Mouse (Mus musculus) gonadal fat pad, adult 2 months (tissue): ENCODE measurements around the gene Ccdc57. TPM values are rescaled to one million over a fixed set of nuclear protein-coding genes. Genes with fewer than 3 reads are reported as not detected.

ENCODE experiments used
- DNase-seq: peaks from one replicate; pipeline ENCODE4 v3.0.0-alpha.2; 2012; ENCODE audit warnings: low read depth
- polyA plus RNA-seq: library from polyadenylated mRNA; depleted of rRNA; stranded (reverse); fragments of >200 nt; gene quantifications from 2 replicates; pipeline ENCODE4 v1.2.3, GENCODE M21; 2012; rRNA removed

Ccdc57 gene
- polyA plus RNA-seq, result 5.6 and 5.8 TPM in 2 replicates

DNA sequence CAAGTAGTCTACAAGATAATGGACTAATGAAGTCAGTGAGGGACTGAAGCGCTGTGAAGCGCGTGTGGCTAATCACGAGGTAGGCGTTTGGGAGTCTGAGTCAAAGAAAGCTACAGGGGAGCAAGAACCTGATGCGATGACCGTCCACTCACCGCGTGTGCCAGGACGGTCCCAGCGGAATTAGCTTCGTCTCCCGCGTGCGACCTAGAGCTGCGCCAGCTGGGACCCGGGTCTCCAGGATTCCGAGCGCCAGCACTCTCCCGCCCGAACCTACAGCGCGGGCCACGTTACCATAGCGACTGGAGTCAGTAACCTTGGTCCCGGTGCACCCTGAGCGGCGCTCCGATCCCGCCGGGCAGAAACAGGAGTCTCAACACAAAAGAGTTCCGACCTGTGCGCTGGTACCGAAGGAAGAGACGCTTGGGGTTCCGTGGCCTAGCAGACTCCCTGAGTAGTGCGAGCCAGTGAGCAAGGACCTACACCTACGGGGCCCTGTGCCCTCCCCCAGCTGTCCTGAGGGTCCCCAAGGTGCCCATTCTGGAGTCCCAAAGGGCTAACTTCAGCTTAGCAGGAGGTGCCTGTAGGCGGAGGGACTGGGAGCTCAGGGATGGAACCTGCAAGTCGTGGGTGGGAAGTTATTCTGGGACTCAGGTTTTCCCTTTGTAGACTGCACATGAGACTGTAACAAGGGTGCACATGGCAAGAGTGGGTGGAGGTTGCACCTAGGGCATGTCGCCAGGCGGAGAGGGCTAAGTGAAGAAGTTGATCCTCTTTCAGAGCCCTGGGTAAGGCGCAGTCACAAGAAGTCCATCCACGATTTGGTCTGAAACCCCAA lies at the start of gene Ccdc57:
Gene Ccdc57, minus strand, starts transcription at position 309 of the 835 bp plus-strand sequence.
- peak; percentile 58 for DNase-seq

DNA sequence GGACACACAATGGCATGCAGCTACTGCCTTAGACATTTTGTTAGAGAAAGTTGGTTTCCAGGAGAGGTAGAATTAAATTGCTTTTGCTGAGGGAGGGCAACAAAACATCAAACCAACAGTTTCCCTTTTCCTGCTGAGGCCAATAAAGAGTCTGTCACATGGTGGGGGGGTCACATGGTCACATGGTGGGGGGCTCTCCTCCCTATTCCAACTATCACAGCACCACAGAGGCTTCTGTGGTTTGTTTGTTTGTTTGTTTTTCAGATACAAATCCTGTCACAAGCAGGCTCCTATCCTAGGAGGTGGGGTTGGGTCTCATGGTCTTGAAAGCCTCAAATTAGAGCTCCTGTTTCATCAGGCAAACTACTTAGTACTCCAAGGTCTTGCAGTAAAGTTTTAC lies 49.8 kb upstream of the Ccdc57 start:
- DNase-seq, result no peak

DNA sequence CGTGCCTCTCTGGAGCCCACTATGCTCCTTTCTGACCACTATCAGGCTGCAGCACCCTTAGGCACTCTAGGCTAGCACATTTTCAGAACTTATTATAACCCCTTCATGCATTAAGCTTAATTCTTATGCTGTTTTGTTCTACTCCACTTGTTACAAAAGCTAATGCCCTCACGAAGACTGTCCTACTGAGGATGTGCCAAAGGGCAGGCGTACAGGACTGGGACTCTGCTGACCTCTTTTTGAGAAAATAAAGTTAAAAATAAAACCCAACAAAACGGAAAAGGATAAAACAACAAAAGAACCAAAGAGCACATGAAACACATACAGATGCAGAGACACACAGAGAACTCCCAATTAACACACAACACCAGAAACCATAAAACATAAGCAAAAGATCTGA lies 49.0 kb upstream of the Ccdc57 start:
- no peak for DNase-seq

DNA sequence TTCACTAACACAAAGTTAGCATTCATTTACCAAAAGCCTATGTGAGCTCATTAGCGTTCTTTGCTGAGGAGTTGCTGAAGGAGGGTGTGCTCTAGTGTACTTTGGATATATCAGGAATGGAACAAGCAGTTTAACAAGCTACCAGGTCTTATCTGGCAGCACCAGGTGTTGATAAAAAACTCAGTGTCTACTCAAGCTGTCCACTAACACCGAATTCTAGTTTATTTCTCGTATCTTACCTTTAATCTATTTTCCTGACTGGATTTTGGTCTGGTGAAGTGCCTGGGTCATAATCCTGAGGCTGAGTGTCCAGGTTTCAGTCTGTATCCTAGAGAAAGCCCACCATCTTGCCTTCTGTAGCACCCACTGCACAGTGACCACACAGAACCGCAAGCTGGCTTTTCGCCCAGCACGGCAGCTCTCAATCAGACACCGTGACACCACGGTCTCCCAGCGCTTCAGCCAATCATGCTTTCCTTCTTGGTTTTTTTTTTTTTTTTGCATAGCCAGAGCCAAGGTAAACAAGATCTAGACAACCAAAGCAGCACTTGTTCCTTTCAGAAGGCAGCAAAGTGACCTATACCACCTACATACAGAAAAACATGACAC lies 47.9 kb upstream of the Ccdc57 start:
- no peak for DNase-seq

DNA sequence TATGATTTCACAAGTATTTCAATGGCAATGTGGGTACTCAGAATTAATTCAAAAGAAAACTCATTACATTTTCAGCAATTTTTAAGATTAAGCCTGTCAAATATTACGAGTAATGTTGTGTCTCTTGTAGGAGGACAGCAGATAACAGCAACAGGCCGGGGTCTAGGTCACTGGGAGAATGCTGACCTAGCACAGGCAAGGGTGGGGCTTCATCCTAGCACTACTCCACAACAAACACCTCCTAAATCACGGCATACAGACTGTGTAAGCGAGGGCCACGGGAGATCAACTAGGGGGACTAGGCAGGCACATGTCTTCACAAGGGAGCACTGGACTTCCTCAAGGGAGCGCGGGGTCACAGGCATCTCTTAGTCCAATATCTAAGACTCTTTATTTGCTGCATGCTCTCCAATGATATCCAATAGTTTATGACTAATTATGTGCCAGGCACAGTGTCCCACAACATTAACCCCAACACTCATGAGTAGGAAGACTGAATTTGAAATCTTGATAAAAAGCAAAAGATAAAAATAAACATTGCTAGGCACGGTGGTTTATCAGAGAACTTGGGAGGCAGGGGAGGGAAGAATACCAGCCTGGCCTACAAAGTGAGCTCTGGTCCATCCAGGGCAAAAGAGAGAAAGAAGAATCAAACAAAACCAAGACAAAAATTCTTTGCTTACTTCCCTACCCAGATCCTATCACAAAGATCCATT lies 47.2 kb upstream of the Ccdc57 start:
- no peak for DNase-seq

DNA sequence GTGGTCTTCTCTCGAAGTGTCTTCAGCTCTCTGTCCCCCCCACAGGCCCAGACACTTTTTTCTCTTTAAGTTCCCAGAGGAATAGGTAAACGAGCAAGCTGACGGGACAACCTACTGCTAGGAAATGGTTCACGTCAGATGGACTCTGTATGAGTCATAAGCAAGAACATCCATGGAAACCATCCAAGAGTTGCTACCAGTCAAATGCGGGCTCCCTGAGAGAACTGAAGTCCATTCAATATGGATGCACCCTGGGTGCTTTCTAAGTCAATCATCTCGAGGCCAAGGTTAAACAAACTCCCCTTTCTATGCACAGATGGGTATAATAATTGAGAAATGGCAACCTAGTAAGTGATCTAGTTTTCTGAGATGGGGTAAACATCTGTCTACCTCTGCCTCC lies 40.6 kb upstream of the Ccdc57 start:
- DNase-seq, result no peak

DNA sequence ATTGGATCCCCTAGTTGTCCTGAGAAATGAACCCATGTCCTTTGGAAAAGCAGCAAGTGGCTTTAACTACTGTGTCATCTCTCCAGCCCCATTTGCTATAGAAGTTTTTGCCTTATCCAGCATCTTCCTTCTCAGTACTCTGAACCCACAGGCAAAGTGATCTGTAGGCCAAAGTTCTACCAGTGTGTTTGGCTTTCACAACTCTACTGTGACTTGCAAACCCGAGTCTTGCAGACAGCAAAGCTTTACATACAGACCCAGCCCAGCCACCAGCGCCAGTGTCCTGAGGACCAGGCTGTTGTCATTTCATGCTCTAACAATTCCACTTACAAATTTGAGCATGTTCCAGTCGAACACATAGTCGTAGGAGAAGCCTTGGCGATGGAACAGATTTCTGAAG lies 38.6 kb upstream of the Ccdc57 start:
- DNase-seq, result no peak

DNA sequence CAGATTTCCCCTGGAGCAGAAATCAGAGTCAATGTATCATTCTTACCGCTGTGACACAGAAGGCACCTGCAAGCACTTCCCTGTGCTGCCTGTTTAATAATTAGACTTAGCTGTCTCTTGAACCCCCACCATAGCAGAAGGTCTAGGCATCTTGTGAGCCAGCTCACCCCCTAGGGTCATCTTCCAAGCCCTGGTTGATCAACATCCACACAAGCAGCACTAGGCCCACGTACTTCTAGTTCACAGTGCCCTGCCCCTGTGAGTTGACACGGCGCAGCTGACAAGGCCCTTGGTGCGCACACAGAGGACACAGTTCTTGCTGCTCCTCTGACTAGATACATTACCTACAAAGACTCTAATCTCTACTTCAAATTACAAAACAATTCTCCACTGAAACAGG lies 37.1 kb upstream of the Ccdc57 start:
- no peak for DNase-seq

DNA sequence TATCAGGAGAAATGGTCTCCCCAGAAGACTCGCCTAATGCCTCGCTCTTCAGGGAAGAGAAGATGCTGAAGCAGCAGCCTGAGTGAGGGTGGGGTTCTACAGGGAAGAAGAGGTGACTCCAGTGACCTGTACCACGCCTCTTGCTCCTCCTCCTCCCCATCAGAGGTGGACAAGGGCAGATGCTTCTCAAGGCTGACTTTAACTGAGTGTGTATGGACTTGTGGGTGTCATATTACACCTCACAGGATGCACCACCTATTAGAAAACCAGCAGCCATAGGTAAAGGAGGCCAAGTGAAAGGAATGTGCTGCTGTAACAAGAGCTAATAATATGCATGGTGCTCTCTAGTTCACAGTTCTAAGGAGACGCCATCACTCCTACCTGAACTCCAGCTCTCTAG lies 32.9 kb upstream of the Ccdc57 start:
- DNase-seq, result no peak

DNA sequence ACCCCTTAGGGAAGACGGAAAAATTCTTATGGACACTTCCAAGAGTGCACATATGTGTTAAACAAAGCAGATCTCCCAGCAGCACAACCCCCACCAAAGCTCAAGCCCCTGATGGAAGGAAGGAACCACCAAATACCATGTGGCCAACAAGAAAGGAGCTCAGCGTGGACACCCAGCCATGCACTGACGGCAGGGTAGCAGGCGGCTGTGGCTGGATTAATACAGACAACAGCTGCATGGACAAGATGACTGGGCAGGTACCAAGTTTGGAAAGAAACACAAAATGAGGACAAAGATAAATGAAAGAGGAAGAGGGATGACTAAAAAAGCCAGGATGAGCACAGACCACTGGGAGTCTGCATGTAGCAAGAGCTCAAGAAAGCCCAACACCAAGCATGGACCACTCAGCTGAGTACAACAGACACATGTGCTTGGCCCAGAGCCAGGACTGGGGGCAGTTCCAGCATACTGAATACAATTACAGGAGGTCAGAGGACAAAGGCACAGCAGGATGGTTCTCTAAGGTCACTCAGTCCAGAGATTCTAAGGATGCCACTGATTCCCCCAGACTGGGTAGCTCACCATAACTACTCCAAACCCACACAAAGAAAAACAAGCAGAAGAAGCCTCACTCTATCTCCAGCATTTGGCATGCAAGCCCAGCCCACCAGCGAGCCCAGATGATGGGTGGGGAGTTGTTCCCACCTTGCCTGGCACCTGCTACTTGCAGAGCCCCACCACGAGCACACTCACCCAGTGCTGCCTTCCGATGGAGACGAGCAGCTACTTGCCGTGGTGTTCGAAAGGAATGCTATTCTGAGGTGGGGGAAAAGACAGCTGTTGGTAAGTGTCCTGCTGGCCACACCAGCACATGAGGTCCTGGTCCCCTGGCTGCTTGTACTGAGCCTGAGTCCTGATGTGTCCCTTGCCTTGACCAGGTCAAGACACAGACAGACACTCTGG lies 31.8 kb upstream of the Ccdc57 start:
- DNase-seq, result no peak

DNA sequence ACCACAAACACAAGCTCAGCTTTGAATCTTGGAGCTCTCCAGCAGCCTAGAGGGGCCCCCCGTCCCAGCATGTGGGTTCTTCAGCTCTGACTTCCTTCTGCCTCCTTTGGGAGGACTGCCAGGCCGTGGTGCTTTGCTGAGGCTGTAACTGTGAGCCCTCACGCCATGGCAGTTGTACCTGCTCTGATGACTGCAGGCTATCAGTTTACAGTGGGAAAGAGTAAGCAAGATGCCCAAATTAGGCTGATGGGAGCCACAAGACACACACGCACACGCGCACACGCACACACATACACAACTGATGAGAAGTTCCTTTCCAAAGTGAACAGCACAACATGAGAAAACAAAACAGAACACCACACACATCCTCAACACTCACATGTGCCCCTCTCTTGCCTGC lies 30.2 kb upstream of the Ccdc57 start:
- DNase-seq, result no peak

DNA sequence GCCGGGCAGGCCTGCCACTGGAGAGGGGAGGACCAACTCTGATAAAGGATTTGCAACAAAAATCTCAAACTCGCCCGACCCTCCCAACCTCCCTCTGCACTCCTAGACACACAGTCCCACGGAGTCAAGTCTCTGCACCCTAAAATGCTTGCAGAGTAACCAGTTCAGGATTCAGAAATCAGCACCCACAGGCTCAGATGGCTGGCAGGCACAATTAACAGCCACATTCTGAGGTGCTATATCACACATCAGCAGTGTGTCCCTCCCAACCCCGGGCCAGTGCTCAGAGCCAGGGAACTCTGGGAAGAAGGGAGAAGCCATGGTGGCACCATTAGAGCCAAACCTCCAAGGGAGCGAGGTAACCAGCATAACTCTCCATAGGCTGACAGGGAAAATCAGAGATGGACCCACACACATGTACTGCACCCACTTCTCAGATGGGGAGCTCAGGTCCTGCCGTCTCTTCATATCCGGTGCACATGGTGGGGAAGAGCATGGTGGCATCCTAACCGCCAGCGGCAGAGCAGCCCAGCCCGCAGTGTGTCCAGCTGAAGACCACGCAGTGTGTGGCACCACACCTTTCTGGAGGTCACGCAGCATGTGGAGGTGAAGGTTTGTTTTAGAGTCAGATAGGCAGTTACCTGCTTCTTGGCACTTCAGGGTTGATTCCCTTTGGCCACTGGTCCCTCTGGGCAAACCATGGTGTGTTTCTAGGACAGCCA lies 29.5 kb upstream of the Ccdc57 start:
- no peak for DNase-seq

DNA sequence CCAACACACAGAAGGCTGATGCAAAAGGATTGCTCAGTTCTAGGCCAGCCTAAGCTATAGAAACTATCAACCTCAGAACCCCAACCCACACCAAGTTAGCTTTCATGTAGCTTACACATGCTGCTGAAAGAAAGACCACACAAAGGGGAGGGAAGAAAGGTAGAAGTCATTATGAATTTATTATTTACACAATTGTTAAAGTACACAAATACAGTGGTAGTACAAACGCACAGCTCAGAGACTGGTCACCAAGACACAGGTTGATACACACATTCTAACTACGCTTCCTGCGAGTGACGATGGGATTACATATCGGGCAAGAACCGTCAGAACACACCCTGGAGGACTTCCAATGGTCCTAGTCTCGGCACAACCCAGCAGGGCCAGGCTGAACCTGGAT lies 28.9 kb upstream of the Ccdc57 start:
- DNase-seq, result no peak

DNA sequence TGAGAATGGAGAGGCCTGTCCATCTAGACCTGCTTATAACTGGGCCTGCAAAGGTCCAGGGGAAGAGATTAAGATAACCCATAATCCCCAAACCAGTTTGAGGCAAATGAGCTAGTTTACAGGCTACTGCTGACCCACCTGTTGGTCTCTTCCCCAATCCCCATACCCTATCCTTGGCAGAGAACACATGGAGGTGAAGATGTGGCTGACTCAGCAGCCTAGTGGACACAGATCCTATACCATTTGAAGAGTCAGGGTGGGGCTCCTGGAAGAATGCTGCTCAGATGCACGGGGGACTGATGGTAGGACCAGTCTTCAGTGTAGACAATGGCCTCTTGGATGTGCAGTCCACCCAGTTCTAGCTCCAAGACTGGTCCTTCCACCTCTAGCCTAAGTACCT lies 27.6 kb upstream of the Ccdc57 start:
- DNase-seq, result no peak

DNA sequence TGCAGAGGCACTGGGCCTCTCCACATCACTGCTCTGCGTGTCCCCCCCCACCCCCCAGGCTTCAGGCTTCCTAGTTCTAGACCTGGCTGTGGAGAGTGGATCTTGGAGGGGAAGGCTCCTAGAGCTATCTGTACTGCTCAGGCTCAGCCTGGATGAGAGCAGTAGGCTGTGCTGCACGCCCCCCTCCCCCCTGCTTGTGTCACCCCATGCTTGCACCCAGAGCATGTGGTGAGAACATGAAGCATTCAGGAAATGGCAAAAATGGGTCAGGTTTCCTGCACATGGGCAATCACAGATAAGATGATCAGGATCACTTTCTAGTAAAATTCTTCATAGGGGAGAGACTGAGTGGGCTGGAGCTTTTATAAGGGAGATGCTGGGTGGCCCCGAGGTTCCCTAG lies 26.9 kb upstream of the Ccdc57 start:
- DNase-seq, result no peak

DNA sequence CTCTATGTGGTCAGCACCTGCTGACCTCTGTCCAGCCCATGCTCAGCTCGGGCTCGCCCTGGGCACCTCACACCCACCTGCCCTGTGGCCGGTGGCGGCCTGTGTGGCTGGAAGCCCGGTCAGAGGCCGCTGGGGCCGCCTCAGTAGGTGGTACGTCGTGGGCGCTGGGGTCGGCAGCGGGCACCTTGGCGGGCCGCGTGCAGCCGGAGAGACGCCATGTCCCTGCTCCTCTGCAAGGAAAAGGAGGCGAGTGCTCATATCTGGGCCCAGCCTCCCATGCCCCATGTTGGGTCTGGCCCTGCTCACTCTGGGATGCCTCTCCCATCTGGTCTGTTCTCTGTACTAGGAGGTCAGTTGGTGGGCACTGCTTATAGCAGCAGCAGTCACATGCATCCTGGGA lies 26.4 kb upstream of the Ccdc57 start:
- DNase-seq, result no peak

DNA sequence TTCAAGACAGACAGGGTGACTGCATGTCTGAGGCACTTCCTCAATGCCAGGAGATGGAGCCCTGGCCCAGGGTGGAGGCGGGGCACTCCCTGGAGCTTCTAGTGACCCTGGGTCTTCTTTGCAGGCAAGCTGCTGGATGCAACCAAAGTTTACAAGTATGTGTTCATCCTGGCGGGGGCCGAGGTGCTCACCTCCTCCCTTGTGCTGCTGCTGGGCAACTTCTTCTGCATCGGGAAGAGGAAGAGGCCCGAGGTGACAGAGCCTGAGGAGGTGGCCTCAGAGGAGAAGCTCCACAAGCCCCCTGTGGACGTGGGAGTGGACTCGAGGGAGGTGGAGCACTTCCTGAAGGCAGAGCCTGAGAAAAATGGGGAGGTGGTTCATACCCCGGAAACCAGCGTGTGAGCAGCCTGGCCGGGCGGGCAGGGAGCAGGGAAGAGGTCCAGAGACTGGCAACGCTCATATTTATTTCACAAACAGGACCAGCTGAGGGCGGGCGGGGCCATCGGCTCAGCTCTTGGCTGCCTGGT lies 25.1 kb upstream of the Ccdc57 start:
- no peak for DNase-seq

DNA sequence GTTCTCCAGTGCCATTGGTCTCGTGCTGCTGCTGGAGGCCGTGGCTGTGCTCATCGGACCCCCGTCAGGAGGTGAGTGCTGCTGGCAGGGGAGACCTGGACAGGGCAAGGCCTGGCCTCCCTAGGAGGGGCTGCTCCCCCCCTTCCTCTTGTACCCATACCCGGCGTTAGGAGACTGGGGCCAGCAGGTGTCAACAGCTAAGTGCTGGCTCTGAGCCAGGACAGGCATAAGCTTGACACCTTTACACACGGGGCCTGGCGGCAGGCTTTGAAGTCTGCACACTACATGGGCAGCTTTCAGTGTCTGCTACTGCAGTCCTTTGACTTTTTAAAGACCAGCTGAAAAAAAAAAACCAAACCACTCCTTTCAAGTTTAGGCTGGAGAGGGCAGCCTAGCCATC lies 24.4 kb upstream of the Ccdc57 start:
- DNase-seq, result no peak

DNA sequence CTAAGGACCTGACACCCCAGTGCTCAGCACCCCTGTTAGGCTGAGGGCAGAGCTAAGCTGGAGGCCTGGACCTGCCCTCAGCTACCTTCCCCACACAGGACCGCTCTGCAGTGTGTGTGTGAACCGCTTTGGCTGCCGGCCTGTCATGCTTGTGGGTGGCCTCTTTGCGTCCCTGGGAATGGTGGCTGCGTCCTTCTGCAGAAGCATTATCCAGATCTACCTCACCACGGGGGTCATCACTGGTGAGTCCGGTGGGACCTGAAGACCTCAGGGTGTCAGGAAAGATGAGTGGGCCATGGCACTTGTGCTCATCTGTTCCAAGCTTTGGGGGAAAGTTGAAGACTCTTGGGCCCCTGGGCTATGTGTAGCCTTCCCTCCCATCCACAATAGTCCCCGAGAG lies 23.0 kb upstream of the Ccdc57 start:
- no peak for DNase-seq

DNA sequence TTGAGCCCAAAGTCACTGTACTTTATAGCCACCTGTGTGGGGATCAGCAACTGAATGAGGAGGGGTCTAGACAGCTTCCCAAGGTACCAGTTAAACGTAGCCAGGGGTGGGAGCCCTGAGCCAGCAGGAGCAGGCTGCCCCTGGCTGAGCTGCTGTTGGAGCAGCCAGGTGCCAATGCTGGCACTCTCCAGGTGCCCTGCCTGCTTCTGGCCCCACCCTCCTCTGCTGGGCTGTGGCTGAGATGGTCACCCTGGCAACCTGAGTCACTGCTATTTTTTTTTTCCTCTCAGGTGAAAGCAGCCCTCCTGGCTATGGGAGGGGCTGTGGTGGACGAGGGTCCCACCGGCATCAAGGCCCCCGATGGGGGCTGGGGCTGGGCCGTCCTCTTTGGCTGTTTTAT lies 22.3 kb upstream of the Ccdc57 start:
- no peak for DNase-seq
